Mouse (Mus musculus): ENCODE data around the gene Gm3285.

Gene Gm3285

DNA sequence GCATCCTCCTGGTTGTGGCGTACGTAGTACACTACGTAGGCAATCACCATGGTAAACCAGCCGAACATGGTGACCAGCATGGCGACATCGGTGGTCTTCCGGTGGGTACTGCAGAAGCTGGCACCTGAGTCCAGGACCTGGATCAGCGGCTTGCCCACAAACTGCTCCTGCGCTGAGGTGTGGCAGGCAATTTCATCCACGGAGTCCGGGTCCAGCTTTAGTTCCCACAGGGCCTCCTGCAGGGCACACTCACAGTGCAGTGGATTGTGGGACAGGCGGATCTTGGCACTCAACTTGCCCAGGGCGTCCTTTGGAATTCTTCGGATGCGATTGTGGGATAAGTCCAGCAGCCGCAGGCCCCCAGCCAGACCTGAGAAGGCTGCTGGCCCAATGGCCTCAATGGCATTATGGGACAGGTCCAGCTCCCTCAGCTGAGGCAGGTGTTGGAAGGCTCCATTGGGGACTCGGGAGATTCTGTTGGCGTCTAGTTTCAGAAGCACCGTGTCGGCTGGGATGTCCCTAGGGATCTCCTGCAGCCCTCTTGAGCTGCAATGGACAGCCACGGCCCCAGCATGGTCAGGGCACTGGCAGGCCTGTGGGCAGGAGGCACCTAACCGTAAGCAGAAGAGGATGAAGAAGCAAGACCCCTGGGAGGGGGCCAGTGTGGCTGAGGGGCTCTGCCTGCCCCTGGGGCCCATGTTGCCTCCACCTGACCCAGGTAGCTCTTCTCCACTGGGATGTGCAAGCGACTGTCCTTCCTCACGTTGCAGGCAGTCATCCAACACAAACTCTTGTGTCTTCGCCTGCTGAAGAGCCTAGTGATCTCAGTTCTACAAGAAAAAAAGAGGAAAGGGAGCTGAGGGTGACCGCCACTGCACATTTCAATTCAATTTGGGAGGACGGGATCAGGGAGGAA, 39.4 kb downstream of the Gm3285 start:
- no peak for DNase-seq

DNA sequence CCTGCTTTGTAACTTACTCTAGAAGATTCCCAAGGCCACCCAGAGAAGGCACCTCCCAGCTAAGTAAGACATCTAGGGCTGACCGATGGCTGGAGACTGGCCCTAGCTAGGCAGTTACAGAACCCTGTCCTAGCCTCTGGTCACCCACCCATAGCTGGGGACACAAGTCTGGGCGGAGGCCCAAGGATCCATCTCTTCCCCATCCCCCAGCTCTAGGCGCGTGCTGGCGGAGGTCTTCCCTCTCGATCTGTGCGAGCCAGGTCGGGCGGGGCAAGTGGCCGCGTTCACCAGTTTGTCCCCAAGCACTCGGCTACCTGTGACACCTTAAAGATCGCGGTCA, 40.1 kb downstream of the Gm3285 start:
- peak; percentile 55 for DNase-seq

DNA sequence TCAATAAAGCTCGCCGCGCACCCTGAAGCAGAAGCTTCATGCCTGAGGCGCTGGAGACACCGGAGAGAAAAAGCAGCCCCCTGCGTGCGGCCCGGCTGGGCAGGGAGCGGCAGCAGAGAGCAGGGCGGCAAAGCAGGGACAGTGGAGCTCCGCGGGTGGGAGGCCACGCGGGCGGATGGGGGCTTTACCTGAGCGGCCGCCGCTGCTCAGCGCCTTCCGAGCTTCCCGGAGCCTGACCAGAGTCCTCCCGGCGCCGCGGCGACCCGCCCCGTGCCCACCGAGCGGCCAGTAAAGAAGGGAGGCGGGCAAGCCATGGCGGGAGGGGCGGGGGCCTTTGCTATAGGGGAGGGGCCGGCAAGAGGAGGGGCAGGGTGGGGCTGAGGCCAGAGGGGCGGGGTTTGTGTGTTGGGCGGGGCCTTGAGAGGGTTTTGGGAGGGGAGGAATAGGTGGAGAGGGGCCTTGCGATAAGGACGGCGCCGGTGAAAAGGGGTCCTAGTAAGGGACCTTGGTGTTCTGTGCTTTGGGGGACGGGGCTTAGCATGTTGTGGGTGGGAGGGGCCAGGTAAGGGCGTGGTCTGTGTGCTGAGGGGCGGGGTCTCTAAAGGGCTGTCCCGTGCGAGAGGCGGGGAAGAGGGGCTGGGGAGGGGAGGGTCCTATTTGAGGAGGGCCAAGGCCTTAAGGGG, 40.6 kb downstream of the Gm3285 start, which contains the start of gene Lrrc3:
Lrrc3 (minus strand) TSS at position 326 of the 683 bp plus-strand sequence.
- DNase-seq: peak; percentile 84

DNA sequence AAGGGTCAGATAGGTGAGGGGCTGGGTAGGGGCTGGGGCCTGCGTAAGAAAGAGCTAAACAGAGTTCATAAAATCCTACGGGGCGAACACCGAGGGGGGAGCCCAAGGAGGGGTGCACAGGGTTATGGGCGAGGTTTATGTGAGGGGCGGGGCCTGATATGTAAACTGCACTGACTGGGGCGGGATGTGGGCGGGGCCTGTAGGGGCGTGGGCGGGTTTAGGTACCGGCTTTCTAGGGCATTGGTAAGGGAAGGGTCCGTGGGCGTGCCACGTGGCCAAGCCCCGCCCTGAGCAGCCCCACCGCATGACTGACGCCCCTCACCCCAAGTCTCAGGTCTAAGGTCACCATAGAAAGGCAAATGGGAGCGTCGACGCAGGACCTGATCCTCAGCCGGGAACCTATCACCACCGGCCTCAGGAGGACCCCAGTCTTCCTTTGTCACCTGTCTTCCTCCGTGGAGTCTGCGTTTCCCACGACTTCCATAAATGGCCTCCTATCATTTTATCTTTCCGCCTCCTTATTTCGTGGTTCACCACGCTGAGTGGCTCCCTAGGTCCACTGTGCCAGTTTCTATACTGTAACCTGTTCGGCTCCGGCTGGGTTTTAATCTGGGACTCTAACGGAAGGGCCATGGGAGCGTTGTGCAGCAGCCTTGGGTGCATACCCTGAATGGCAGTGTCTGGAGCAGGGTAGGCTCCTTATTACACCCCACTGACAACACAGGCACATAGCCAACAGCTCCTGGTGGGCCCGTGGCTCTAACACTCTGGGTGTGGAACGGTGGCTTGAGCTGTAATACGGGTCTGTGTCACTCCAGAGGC, 41.3 kb downstream of the Gm3285 start:
- DNase-seq: peak; percentile 72

Data from kidney, postnatal 10 days (tissue).